Mouse (Mus musculus) limb, embryonic 11.5 days (tissue): ENCODE measurements around the gene 2700097O09Rik. TPM values are rescaled to one million over a fixed set of nuclear protein-coding genes. Genes with fewer than 3 reads are reported as not detected.
"Not testable (repeated sequence)": the region's sequence is repeated elsewhere in the genome, so short reads cannot be mapped to it uniquely, and the experiment has no call there.

Experiments
- ATAC-seq: fragments of 200-750 bp; cut with Nextera tagmentation; 2 replicates; pipeline ENCODE4 v1.8.0; 2017; ENCODE audit warnings: low read depth; ENCODE audit not compliant: insufficient number of reproducible peaks, low FRiP score, low TSS enrichment
- DNase-seq: peaks from one replicate; pipeline ENCODE4 v3.0.0-alpha.2; 2015; ENCODE audit warnings: low spot score
- H3K27ac ChIP-seq: fragments of 300-500 bp; sonication (generic); replicated peaks from 2 replicates; pipeline ENCODE4 v1.5.1; 2014; ENCODE audit warnings: low read depth, mild to moderate bottlenecking, low read length
- H3K27me3 ChIP-seq: fragments of 300-500 bp; sonication (generic); 2 replicates; pipeline ENCODE4 v1.6.1; 2014; ENCODE audit warnings: mild to moderate bottlenecking, low read length, mixed read lengths; ENCODE audit not compliant: control insufficient read depth, insufficient read depth
- H3K36me3 ChIP-seq: fragments of 300-500 bp; sonication (generic); 2 replicates; pipeline ENCODE4 v1.6.1; 2014; ENCODE audit warnings: mild to moderate bottlenecking, low read length, moderate library complexity, mixed read lengths; ENCODE audit not compliant: control insufficient read depth, insufficient read depth
- H3K4me1 ChIP-seq: fragments of 300-500 bp; sonication (generic); 2 replicates; pipeline ENCODE4 v1.6.1; 2014; ENCODE audit warnings: low read length, mixed read lengths; ENCODE audit not compliant: control insufficient read depth, insufficient read depth
- H3K4me2 ChIP-seq: fragments of 300-500 bp; sonication (generic); 2 replicates; pipeline ENCODE4 v1.6.1; 2014; ENCODE audit warnings: low read depth, mild to moderate bottlenecking, moderate library complexity; ENCODE audit not compliant: severe bottlenecking
- H3K4me3 ChIP-seq: fragments of 300-500 bp; sonication (generic); 2 replicates; pipeline ENCODE4 v1.5.1; 2014; ENCODE audit warnings: low read depth, low read length
- H3K9ac ChIP-seq: fragments of 300-500 bp; sonication (generic); 2 replicates; pipeline ENCODE4 v1.6.1; 2014; ENCODE audit warnings: mild to moderate bottlenecking, low read length
- H3K9me3 ChIP-seq: fragments of 300-500 bp; sonication (generic); 2 replicates; pipeline ENCODE4 v1.6.1; 2016; ENCODE audit warnings: low read length; ENCODE audit not compliant: control insufficient read depth
- WGBS: fragments of 180-500 bp; shearing (Covaris S2); extraction: QIAGEN DNeasy Blood & Tissue Kit; methylation state at CpG from one replicate; pipeline ENCODE4 v1.1.7; 2014; 5-methylcytosine and 5-hydroxymethylcytosine counted together
- polyA plus RNA-seq: library from polyadenylated mRNA; unstranded; fragments of >200 nt; fragmentation: Nextera tagmentation; extraction: Ambion mirVana; gene quantifications from 2 replicates; pipeline ENCODE4 v1.2.1, GENCODE M21; 2014

Gene 2700097O09Rik
- polyA plus RNA-seq, 1 experiment from 2014 or later, result 40.8 TPM

GRCm38 (mm10) chr12:55003843-55004242, 76.1 kb downstream of the 2700097O09Rik start:
- 87% methylated on average over 5 of the region's 5 CpGs for WGBS
- Histone ChIP-seq H3K4me3 (no peak overlapping the region), H3K27me3 (no peaks in the 10 kb centered on the region), H3K9ac (no peak overlapping the region), H3K9me3 (no peaks in the 10 kb centered on the region; the same call in 1 of the 2 replicates), H3K36me3 (no peaks in the 10 kb centered on the region), H3K27ac (no peak overlapping the region), H3K4me2 (no peak overlapping the region), H3K4me1 (no peaks in the 10 kb centered on the region)
- ATAC-seq (no peak), DNase-seq (no peak)

GRCm38 (mm10) chr12:55002532-55002931, 77.4 kb downstream of the 2700097O09Rik start:
- H3K27me3 ChIP-seq, H3K4me3 ChIP-seq, H3K9ac ChIP-seq, DNase-seq, H3K36me3 ChIP-seq, H3K4me1 ChIP-seq, H3K4me2 ChIP-seq, H3K9me3 ChIP-seq, ATAC-seq, H3K27ac ChIP-seq: not testable (repeated sequence)
- 92% methylated on average over 7 of the region's 7 CpGs for WGBS

GRCm38 (mm10) chr12:54999016-54999690, 80.8 kb downstream of the 2700097O09Rik start:
- Histone ChIP-seq H3K9ac (no peak overlapping the region), H3K4me2 (no peak overlapping the region), H3K36me3 (no peaks in the 10 kb centered on the region), H3K4me1 (no peaks in the 10 kb centered on the region), H3K27ac (no peak overlapping the region), H3K27me3 (no peaks in the 10 kb centered on the region), H3K9me3 (no peaks in the 10 kb centered on the region), H3K4me3 (no peak overlapping the region)
- DNase-seq (no peak), ATAC-seq (no peak)
- 81% methylated on average over 14 of the region's 14 CpGs for WGBS

GRCm38 (mm10) chr12:54998411-54998810, 81.5 kb downstream of the 2700097O09Rik start:
- Histone ChIP-seq H3K27ac (no peak overlapping the region), H3K27me3 (no peaks in the 10 kb centered on the region), H3K36me3 (no peaks in the 10 kb centered on the region), H3K9ac (no peak overlapping the region), H3K9me3 (no peaks in the 10 kb centered on the region), H3K4me3 (no peak overlapping the region), H3K4me2 (no peak overlapping the region), H3K4me1 (no peaks in the 10 kb centered on the region)
- ATAC-seq (no peak), DNase-seq (no peak)
- WGBS, result 69% methylated on average over 5 of the region's 5 CpGs

- DNase-seq, result no peak
- Histone ChIP-seq H3K27ac (no peak overlapping the region), H3K4me3 (no peak overlapping the region), H3K4me1 (no peaks in the 10 kb centered on the region), H3K4me2 (no peak overlapping the region), H3K27me3 (no peaks in the 10 kb centered on the region), H3K9ac (no peak overlapping the region), H3K36me3 (no peaks in the 10 kb centered on the region), H3K9me3 (no peaks in the 10 kb centered on the region)
- no peak for ATAC-seq
- 82% methylated on average over 6 of the region's 6 CpGs for WGBS
Observed at GRCm38 (mm10) chr12:54996979-54997474, 82.9 kb downstream of the 2700097O09Rik start.

- no peak overlapping the region for H3K4me2 ChIP-seq
- H3K9ac ChIP-seq, result no peak overlapping the region
- H3K4me1 ChIP-seq, result no peaks in the 10 kb centered on the region
- 71% methylated on average over 3 of the region's 3 CpGs for WGBS
- H3K36me3 ChIP-seq, result no peaks in the 10 kb centered on the region
- no peak overlapping the region for H3K27ac ChIP-seq
- DNase-seq, result no peak
- H3K9me3 ChIP-seq, result no peaks in the 10 kb centered on the region
- no peak overlapping the region for H3K4me3 ChIP-seq
- ATAC-seq, result no peak
- H3K27me3 ChIP-seq, result no peaks in the 10 kb centered on the region
Observed at GRCm38 (mm10) chr12:54995965-54996364, 83.9 kb downstream of the 2700097O09Rik start.

Other genes starting within 250 kb of the 2700097O09Rik start
- gene Cfl2, start 217.2 kb downstream of the 2700097O09Rik start, polyA plus RNA-seq, result 158 and 160 TPM in 2 replicates
- not detected in 2 replicates for gene Gm20403, start 93.6 kb downstream of the 2700097O09Rik start, polyA plus RNA-seq
- 25.3 and 32.4 TPM in 2 replicates for gene Baz1a, start 65.8 kb downstream of the 2700097O09Rik start, polyA plus RNA-seq
- 165 and 174 TPM in 2 replicates for gene Srp54a, start 152 bp upstream of the 2700097O09Rik start, polyA plus RNA-seq
- 11.3 and 13.0 TPM in 2 replicates for gene Fam177a, start 44.4 kb upstream of the 2700097O09Rik start, polyA plus RNA-seq
- gene Srp54b, start 75.0 kb upstream of the 2700097O09Rik start, polyA plus RNA-seq, result 50.8 and 51.2 TPM in 2 replicates
- gene 1700047I17Rik2, start 119.5 kb upstream of the 2700097O09Rik start, polyA plus RNA-seq, result 4.8 and 5.5 TPM in 2 replicates
- gene Srp54c, start 150.1 kb upstream of the 2700097O09Rik start, polyA plus RNA-seq, result 64.9 and 72.0 TPM in 2 replicates
- 17.1 and 20.4 TPM in 2 replicates for gene 1110008L16Rik, start 219.5 kb upstream of the 2700097O09Rik start, polyA plus RNA-seq
- 28.2 and 30.0 TPM in 2 replicates for gene Ppp2r3c, start 222.9 kb upstream of the 2700097O09Rik start, polyA plus RNA-seq